Mouse (Mus musculus) hindbrain, postnatal 0 days (tissue): ENCODE results near the gene Ebf1. TPM values are rescaled to one million over a fixed set of nuclear protein-coding genes. Genes with fewer than 3 reads are reported as not detected.

ENCODE experiments used
- ATAC-seq: fragments of 200-750 bp; cut with Nextera tagmentation; 2 replicates; pipeline ENCODE4 v1.8.0; 2017; ENCODE audit warnings: mild to moderate bottlenecking, moderate TSS enrichment, moderate library complexity
- DNase-seq: peaks from one replicate; pipeline ENCODE4 v3.0.0-alpha.2; 2015; ENCODE audit warnings: low spot score
- H3K27ac ChIP-seq: fragments of 300-500 bp; sonication (generic); 2 replicates; pipeline ENCODE4 v1.5.1; 2014; ENCODE audit warnings: mild to moderate bottlenecking
- H3K27me3 ChIP-seq: fragments of 300-500 bp; sonication (generic); 2 replicates; pipeline ENCODE4 v1.6.1; 2014; ENCODE audit warnings: low read length, mixed read lengths; ENCODE audit not compliant: insufficient read depth
- H3K36me3 ChIP-seq: fragments of 300-500 bp; sonication (generic); 2 replicates; pipeline ENCODE4 v1.6.1; 2014; ENCODE audit warnings: low read length, mixed read lengths; ENCODE audit not compliant: insufficient read depth
- H3K4me1 ChIP-seq: fragments of 300-500 bp; sonication (generic); 2 replicates; pipeline ENCODE4 v1.6.1; 2014; ENCODE audit warnings: antibody characterized with exemption, low read length, mixed read lengths; ENCODE audit not compliant: insufficient read depth
- H3K4me2 ChIP-seq: fragments of 300-500 bp; sonication (generic); 2 replicates; pipeline ENCODE4 v1.6.1; 2014; ENCODE audit warnings: low read depth, mild to moderate bottlenecking, low read length, moderate library complexity, mixed read lengths
- H3K4me3 ChIP-seq: fragments of 300-500 bp; sonication (generic); 2 replicates; pipeline ENCODE4 v1.5.1; 2014; ENCODE audit warnings: low read length
- H3K9ac ChIP-seq: fragments of 300-500 bp; sonication (generic); replicated peaks from 2 replicates; pipeline ENCODE4 v1.6.1; 2014; ENCODE audit warnings: mild to moderate bottlenecking, low read length, moderate library complexity, mixed read lengths
- H3K9me3 ChIP-seq: fragments of 300-500 bp; sonication (generic); 2 replicates; pipeline ENCODE4 v1.6.1; 2016; ENCODE audit warnings: low read length, mixed read lengths
- CTCF ChIP-seq: IDR thresholded peaks from 2 replicates; pipeline ENCODE4 v1.5.1; 2016; ENCODE audit warnings: antibody characterized with exemption, control low read depth, low read depth
- WGBS: fragments of 180-500 bp; shearing (Covaris S2); extraction: QIAGEN DNeasy Blood & Tissue Kit; methylation state at CpG from one replicate; pipeline ENCODE4 v1.1.7; 2014; 5-methylcytosine and 5-hydroxymethylcytosine counted together
- polyA plus RNA-seq: library from polyadenylated mRNA; unstranded; fragments of >200 nt; fragmentation: Nextera tagmentation; extraction: Ambion mirVana; gene quantifications from 2 replicates; pipeline ENCODE4 v1.2.1, GENCODE M21; 2015
- total RNA-seq: library from RNA; depleted of rRNA; stranded (reverse); fragments of >200 nt; gene quantifications from 2 replicates; pipeline ENCODE4 v1.2.3, GENCODE M21; 2014

Ebf1 gene
- total and polyA plus RNA-seq, 2 experiments from 2014 or later = 67.1 to 71.7 TPM

GRCm38 (mm10) chr11:44949140-44949539 lies 332.0 kb downstream of the Ebf1 start:
- TF ChIP-seq CTCF = no peak
- no peak overlapping the region for H3K27ac ChIP-seq
- ATAC-seq (no peak), DNase-seq (no peak)
- no peak overlapping the region for H3K4me2 ChIP-seq
- no peak overlapping the region for H3K4me3 ChIP-seq
- H3K4me1 ChIP-seq = no peaks in the 10 kb centered on the region
- WGBS = 85% methylated on average over 3 of the region's 3 CpGs
- no peaks in the 10 kb centered on the region for H3K9me3 ChIP-seq
- H3K36me3 ChIP-seq = no peaks in the 10 kb centered on the region
- H3K27me3 ChIP-seq = no peaks in the 10 kb centered on the region
- no peak overlapping the region for H3K9ac ChIP-seq

DNA sequence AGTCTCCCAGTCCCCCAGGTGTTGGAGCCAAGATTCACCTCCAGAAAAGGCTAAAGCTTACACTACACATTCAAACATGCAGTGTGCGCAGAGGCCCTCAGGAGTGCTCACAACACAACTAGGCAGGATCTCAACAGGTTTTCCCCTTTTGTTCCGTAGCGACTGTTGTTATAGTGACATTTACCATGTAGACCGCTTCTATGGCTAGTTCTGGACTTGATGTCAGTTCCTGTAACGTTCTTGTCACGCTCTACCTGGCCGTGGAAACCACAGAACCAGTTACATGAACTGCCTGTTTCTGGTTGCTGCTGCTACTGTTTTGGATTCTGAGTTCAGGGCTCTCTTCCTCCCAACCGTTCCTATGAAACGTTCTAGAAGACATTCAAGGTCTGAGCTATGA lies 333.2 kb downstream of the Ebf1 start:
- Histone ChIP-seq H3K27me3 (no peaks in the 10 kb centered on the region), H3K36me3 (no peaks in the 10 kb centered on the region), H3K27ac (no peak overlapping the region), H3K4me3 (no peak overlapping the region), H3K9ac (no peak overlapping the region), H3K9me3 (no peaks in the 10 kb centered on the region), H3K4me2 (no peak overlapping the region), H3K4me1 (no peaks in the 10 kb centered on the region)
- ATAC-seq (no peak), DNase-seq (no peak)
- no peak for TF ChIP-seq CTCF
- WGBS = 90% methylated on average over 9 of the region's 9 CpGs

GRCm38 (mm10) chr11:44951506-44951905 lies 334.4 kb downstream of the Ebf1 start:
- H3K4me3 ChIP-seq = no peak overlapping the region
- ATAC-seq (no peak), DNase-seq (no peak)
- H3K36me3 ChIP-seq = no peaks in the 10 kb centered on the region
- WGBS = 93% methylated on average over 4 of the region's 4 CpGs
- no peak overlapping the region for H3K4me2 ChIP-seq
- no peaks in the 10 kb centered on the region for H3K9me3 ChIP-seq
- H3K27me3 ChIP-seq = no peaks in the 10 kb centered on the region
- no peak overlapping the region for H3K27ac ChIP-seq
- TF ChIP-seq CTCF = no peak
- no peak overlapping the region for H3K9ac ChIP-seq
- no peaks in the 10 kb centered on the region for H3K4me1 ChIP-seq

DNA sequence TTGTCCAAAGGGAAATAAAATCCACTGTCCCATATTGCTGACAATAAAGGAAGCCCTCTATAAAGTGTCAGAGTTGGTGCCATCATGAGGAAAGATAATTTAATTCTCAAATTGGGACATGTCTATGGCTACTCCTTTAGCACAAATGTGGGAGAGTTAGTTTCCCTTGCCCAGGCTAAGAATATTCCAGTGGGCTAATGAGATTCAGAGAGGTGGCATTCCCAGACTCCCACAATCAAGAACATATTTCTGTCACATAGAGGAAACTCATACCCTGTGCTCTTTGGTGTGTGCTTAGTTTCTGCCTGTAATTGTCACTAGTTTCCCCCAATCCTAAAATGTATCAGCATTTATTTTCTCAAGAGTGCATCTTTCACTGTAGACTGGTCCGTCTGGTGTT lies 336.2 kb downstream of the Ebf1 start:
- Histone ChIP-seq H3K27ac (no peak overlapping the region), H3K9ac (no peak overlapping the region), H3K36me3 (no peaks in the 10 kb centered on the region), H3K4me3 (no peak overlapping the region), H3K27me3 (no peaks in the 10 kb centered on the region), H3K4me1 (no peaks in the 10 kb centered on the region), H3K9me3 (no peaks in the 10 kb centered on the region), H3K4me2 (no peak overlapping the region)
- WGBS = 51% methylated on average over 1 of the region's 1 CpGs
- ATAC-seq = no peak
- no peak for TF ChIP-seq CTCF
- no peak for DNase-seq

- no peak for TF ChIP-seq CTCF
- Histone ChIP-seq H3K27me3 (no peaks in the 10 kb centered on the region), H3K9ac (no peak overlapping the region), H3K9me3 (no peaks in the 10 kb centered on the region), H3K36me3 (no peaks in the 10 kb centered on the region), H3K27ac (no peak overlapping the region), H3K4me2 (no peak overlapping the region), H3K4me3 (no peak overlapping the region), H3K4me1 (no peaks in the 10 kb centered on the region)
- no peak for ATAC-seq
- 66% methylated on average over 11 of the region's 11 CpGs for WGBS
- no peak for DNase-seq
Observed at GRCm38 (mm10) chr11:44953863-44954262, 336.7 kb downstream of the Ebf1 start.

- Histone ChIP-seq H3K27me3 (no peaks in the 10 kb centered on the region), H3K36me3 (no peaks in the 10 kb centered on the region), H3K27ac (no peak overlapping the region), H3K4me3 (no peak overlapping the region), H3K9me3 (no peaks in the 10 kb centered on the region), H3K9ac (no peak overlapping the region), H3K4me1 (no peaks in the 10 kb centered on the region), H3K4me2 (no peak overlapping the region)
- ATAC-seq (no peak), DNase-seq (no peak)
- no peak for TF ChIP-seq CTCF
- 80% methylated on average over 7 of the region's 7 CpGs for WGBS
Observed at GRCm38 (mm10) chr11:44954362-44954761, 337.2 kb downstream of the Ebf1 start.

DNA sequence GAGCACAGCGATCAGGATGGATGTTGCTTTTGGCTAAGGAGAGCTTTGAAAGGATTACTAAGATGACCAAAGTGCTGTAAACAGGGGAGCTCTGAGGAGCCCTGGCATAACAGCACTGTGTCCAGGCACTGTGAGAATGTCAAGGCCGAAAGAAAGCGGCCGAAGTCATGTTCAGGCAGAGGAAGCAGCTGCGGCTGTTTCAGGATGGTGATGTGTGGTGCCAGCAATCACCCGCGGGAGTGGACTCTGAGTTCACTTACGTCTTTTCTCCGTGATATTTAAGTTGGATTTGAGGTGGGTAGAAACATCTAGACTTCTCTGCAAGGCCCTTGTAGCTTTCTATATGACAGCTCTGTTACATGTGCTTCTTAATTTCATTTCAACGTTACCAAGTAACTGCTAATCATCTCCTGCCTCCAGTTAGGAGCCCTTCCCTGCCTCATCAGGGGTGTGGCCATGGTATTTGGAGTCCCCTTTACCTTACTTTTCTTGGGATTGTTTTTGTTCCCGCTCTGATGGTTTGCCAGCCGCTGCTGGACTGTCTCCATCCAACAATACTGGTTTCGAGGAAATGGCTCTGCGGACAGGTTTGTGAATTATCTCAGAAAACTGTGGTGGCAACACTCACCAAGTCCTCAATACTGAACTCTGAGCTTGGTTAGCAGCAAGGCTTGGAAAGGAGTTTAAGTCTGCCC lies 345.8 kb downstream of the Ebf1 start:
- Histone ChIP-seq H3K4me1 (no peaks in the 10 kb centered on the region), H3K9ac (no peak overlapping the region), H3K27ac (no peak overlapping the region), H3K27me3 (no peaks in the 10 kb centered on the region), H3K4me3 (no peak overlapping the region), H3K36me3 (no peaks in the 10 kb centered on the region), H3K4me2 (no peak overlapping the region), H3K9me3 (no peaks in the 10 kb centered on the region)
- no peak for TF ChIP-seq CTCF
- WGBS = 81% methylated on average over 14 of the region's 14 CpGs
- DNase-seq = no peak
- no peak for ATAC-seq
